Mouse (Mus musculus) embryonic facial prominence, embryonic 14.5 days (tissue): ENCODE data around the gene Olfr1029. TPM values are rescaled to one million over a fixed set of nuclear protein-coding genes. Genes with fewer than 3 reads are reported as not detected.
"Not testable (repeated sequence)": the region's sequence is repeated elsewhere in the genome, so short reads cannot be mapped to it uniquely, and the experiment has no call there.

Experiments
- ATAC-seq: fragments of 200-750 bp; cut with Nextera tagmentation; 2 replicates; pipeline ENCODE4 v1.8.0; 2017; ENCODE audit warnings: low read depth, moderate number of reproducible peaks, moderate TSS enrichment
- DNase-seq: peaks from one replicate; pipeline ENCODE4 v3.0.0-alpha.2; 2015; ENCODE audit warnings: low spot score
- H3K27ac ChIP-seq: fragments of 300-500 bp; sonication (generic); replicated peaks from 2 replicates; pipeline ENCODE4 v1.5.1; 2014; ENCODE audit warnings: low read depth, mild to moderate bottlenecking, low read length, moderate library complexity
- H3K27me3 ChIP-seq: fragments of 300-500 bp; sonication (generic); replicated peaks from 2 replicates; pipeline ENCODE4 v1.6.1; 2014; ENCODE audit warnings: low read length; ENCODE audit not compliant: control insufficient read depth, insufficient read depth
- H3K36me3 ChIP-seq: fragments of 300-500 bp; sonication (generic); 2 replicates; pipeline ENCODE4 v1.6.1; 2014; ENCODE audit warnings: low read length, mixed read lengths; ENCODE audit not compliant: control insufficient read depth, insufficient read depth
- H3K4me1 ChIP-seq: fragments of 300-500 bp; sonication (generic); 2 replicates; pipeline ENCODE4 v1.6.1; 2014; ENCODE audit warnings: antibody characterized with exemption, low read length; ENCODE audit not compliant: control insufficient read depth, insufficient read depth
- H3K4me2 ChIP-seq: fragments of 300-500 bp; sonication (generic); 2 replicates; pipeline ENCODE4 v1.6.1; 2014; ENCODE audit warnings: low read depth, mild to moderate bottlenecking, low read length, moderate library complexity, mixed read lengths
- H3K4me3 ChIP-seq: fragments of 300-500 bp; sonication (generic); 2 replicates; pipeline ENCODE4 v1.5.1; 2014; ENCODE audit warnings: low read depth, mild to moderate bottlenecking, low read length
- H3K9ac ChIP-seq: fragments of 300-500 bp; sonication (generic); 2 replicates; pipeline ENCODE4 v1.6.1; 2014; ENCODE audit warnings: low read depth, mild to moderate bottlenecking, low read length, moderate library complexity, mixed read lengths
- H3K9me3 ChIP-seq: fragments of 300-500 bp; sonication (generic); 2 replicates; pipeline ENCODE4 v1.6.1; 2016; ENCODE audit warnings: low read length; ENCODE audit not compliant: control insufficient read depth
- WGBS: fragments of 180-500 bp; shearing (Covaris S2); extraction: QIAGEN DNeasy Blood & Tissue Kit; methylation state at CpG from one replicate; pipeline ENCODE4 v1.1.7; 2014; 5-methylcytosine and 5-hydroxymethylcytosine counted together
- polyA plus RNA-seq: library from polyadenylated mRNA; unstranded; fragments of >200 nt; fragmentation: Nextera tagmentation; extraction: Ambion mirVana; gene quantifications from 2 replicates; pipeline ENCODE4 v1.2.1, GENCODE M21; 2014

The Olfr1029 gene
- polyA plus RNA-seq = not detected in 2 replicates

DNA sequence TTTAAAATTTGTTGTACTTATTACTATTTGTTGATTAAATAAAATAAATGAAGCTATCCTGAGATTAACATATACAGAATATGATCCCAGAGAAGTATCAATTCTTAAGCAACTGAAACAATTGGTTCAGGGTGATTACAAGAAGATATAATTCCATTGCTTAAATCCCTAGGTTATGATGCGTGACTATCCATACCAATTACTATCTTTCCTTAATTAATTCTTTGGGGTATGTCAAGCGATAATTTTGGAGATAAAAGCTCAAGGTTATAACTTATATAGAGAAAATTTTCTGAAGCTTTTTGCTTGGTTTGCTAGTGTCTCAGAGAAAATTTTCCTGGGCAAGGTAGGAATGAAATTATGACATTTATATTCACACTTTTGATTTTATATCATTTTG, at the start of gene Olfr1029:
Gene Olfr1029 (plus strand): TSS at position 301 of the 400 bp plus-strand sequence.
- no peak within 1 kb of the TSS for H3K9ac ChIP-seq

DNA sequence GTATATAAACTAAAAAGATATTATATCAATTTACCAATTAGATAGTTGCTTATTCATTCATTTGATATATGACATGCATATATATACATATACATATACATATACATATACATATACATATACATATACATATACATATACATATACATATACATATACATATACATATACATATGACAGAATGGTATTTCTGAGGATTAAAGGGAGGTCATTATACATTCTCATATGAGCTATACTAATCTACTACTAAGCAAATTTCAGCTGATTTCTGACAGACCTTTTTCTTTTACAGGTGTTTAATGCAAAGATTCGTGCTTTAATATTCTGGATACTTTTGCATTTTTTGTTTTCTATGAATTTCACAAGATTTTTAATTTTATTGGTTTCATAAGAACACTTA, 23.6 kb upstream of the Olfr1029 start, which contains the start of gene Olfr1028:
Gene Olfr1028 (plus strand): TSS at position 301 of the 400 bp plus-strand sequence.
- Histone ChIP-seq H3K9ac (no peak within 1 kb of the TSS), H3K27me3 (no peaks in the 10 kb centered on the region), H3K9me3 (no peaks in the 10 kb centered on the region), H3K4me3 (no peak within 1 kb of the TSS), H3K27ac (no peak within 1 kb of the TSS), H3K4me1 (no peaks in the 10 kb centered on the region), H3K4me2 (no peak within 1 kb of the TSS), H3K36me3 (no peaks in the 10 kb centered on the region)
- WGBS = 80% methylated on average over 1 of the region's 1 CpGs
- DNase-seq = no peak
- ATAC-seq = no peak

More for the DNA sequence above, at the start of gene Olfr1029:
- no peak within 1 kb of the TSS for H3K4me3 ChIP-seq
- no peak within 1 kb of the TSS for H3K27ac ChIP-seq
- ATAC-seq (no peak), DNase-seq (no peak)
- H3K4me2 ChIP-seq = no peak within 1 kb of the TSS
- no peaks in the 10 kb centered on the region for H3K27me3 ChIP-seq
- H3K9me3 ChIP-seq = no peaks in the 10 kb centered on the region
- H3K36me3 ChIP-seq = no peaks in the 10 kb centered on the region
- 83% methylated on average over 2 of the region's 2 CpGs for WGBS
- no peaks in the 10 kb centered on the region for H3K4me1 ChIP-seq

DNA sequence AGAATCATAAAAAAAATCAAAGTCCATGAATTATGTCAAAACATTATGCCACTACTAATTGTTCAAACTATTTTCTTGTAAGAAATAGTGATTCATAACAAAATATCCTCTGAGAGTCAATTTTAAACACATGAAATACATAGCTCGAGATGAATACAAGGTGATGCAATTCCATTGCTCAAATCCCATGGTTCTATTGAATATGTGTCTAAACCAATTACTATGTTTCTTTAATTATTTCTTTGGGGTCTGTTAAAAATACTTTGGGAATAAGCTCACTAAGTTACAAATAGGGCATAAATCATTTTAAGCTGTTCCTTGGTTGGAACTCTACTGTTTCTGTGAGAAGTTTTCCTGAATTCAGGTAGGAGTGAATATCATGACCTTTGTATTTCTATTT, 5.3 kb downstream of the Olfr1029 start, which contains the start of gene Olfr1030:
Gene Olfr1030 (plus strand): TSS at position 301 of the 400 bp plus-strand sequence.
- H3K4me2 ChIP-seq = no peak within 1 kb of the TSS
- ATAC-seq (no peak), DNase-seq (no peak)
- no peak within 1 kb of the TSS for H3K9ac ChIP-seq
- no peaks in the 10 kb centered on the region for H3K27me3 ChIP-seq
- no peaks in the 10 kb centered on the region for H3K4me1 ChIP-seq
- no peak within 1 kb of the TSS for H3K4me3 ChIP-seq
- H3K27ac ChIP-seq = no peak within 1 kb of the TSS
- no peaks in the 10 kb centered on the region for H3K9me3 ChIP-seq
- 61% methylated on average over 1 of the region's 1 CpGs for WGBS
- no peaks in the 10 kb centered on the region for H3K36me3 ChIP-seq

DNA sequence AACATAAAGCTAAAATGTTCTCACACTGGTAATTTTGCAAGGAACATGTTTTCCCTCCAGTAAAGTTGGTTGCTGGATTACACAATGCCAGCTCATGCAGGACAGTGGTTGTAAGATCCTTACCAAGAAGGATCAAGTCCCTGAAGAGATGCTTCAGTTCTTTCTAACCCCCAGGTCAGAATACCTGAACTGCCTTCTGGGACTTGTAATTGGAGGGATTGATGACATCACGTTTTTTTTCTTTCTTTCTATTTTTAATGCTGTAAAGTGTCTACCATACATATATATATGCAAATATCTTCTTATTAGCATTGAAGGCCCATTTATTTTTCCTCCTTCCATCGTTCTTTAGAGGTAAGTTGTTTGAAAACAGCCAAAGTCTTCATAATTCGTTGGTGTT, 16.3 kb downstream of the Olfr1029 start, which contains the start of gene Olfr1031:
Gene Olfr1031 (plus strand): TSS at position 301 of the 400 bp plus-strand sequence.
- 50% methylated on average over 3 of the region's 3 CpGs for WGBS
- H3K4me3 ChIP-seq = no peak within 1 kb of the TSS
- H3K36me3 ChIP-seq = no peaks in the 10 kb centered on the region
- no peak within 1 kb of the TSS for H3K9ac ChIP-seq
- no peaks in the 10 kb centered on the region for H3K27me3 ChIP-seq
- no peak for DNase-seq
- no peak within 1 kb of the TSS for H3K27ac ChIP-seq
- H3K4me1 ChIP-seq = no peaks in the 10 kb centered on the region
- H3K9me3 ChIP-seq = no peaks in the 10 kb centered on the region
- no peak within 1 kb of the TSS for H3K4me2 ChIP-seq
- no peak for ATAC-seq

DNA sequence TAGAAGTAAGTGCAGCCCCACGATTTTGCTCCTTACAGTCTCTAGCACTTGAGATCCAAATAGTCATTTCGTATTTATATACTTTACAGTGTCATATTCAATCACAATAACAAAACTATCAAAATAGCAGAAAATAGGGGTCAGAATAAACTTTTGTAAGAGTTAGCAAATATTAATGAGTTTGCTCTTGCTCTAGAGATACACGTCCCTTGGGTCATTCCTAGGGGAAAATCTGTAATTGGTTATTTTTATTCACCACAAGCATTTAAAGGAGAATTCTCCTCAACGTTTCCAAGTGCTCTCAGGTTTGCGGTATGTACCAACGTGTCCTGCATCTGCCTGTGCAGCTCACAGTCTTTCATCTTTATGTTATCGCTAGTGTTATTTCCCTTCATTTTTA, 31.5 kb downstream of the Olfr1029 start, which contains the start of gene Olfr1032:
Gene Olfr1032 (plus strand): TSS at position 301 of the 400 bp plus-strand sequence.
- no peaks in the 10 kb centered on the region for H3K27me3 ChIP-seq
- H3K9me3 ChIP-seq = no peaks in the 10 kb centered on the region
- H3K27ac ChIP-seq = no peak within 1 kb of the TSS
- no peak within 1 kb of the TSS for H3K4me2 ChIP-seq
- no peak within 1 kb of the TSS for H3K9ac ChIP-seq
- no peaks in the 10 kb centered on the region for H3K36me3 ChIP-seq
- H3K4me1 ChIP-seq = no peaks in the 10 kb centered on the region
- ATAC-seq = no peak
- H3K4me3 ChIP-seq = no peak within 1 kb of the TSS
- DNase-seq = no peak
- WGBS = 75% methylated on average over 7 of the region's 7 CpGs

DNA sequence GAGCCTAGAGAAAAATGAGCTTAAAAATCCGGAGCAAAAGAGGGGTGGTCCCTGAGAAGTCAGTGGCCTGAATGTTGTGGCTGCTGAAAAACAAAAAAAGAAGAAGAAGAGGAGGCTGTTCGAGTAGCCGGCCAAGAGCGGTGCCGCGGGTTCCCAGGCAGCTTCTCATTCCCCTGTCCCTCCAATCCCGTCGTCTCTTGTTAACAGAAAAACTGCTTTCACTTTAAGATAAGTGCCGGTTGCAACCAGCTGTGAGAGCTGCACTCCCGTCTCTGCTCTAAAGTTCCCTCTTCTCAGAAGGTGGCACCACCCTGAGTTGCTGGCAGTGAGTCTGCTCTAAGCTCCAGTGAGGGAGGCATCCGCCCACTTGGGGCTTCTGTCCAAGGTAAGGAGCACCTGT, 46.7 kb downstream of the Olfr1029 start, which contains the start of gene Olfr1033:
Gene Olfr1033 (plus strand): TSS at position 228 of the 400 bp plus-strand sequence.
- not testable (repeated sequence) for H3K27me3 ChIP-seq, H3K36me3 ChIP-seq, H3K9me3 ChIP-seq, ATAC-seq, H3K27ac ChIP-seq, H3K4me1 ChIP-seq
- DNase-seq = peak; percentile 66
- Histone ChIP-seq H3K4me3 (peak within 1 kb of the TSS; percentile 35), H3K4me2 (peak within 1 kb of the TSS; percentile 48), H3K9ac (peak within 1 kb of the TSS; percentile 51)
- WGBS = 2% methylated on average over 10 of the region's 11 CpGs

DNA sequence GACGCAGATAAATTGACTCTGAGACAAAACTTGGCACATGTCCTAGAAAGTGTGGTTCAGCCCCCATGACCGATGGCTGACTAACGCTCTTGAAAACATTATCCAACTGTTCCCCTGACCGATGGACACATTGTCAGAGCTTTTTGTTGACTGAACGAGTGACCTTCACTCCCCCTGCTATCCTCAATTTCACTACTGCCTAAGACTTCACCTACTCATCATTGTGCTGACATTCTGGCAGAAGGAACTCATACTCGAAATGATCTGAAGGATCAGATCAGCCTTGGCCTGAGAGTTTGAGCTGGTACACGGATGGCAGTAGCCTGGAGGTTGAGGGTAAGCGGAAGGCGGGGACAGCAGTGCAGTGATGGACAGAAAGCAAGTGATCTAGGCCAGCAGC, 47.8 kb downstream of the Olfr1029 start:
- H3K9ac ChIP-seq, H3K27me3 ChIP-seq, H3K4me1 ChIP-seq, ATAC-seq, H3K4me3 ChIP-seq, H3K9me3 ChIP-seq, H3K27ac ChIP-seq, H3K4me2 ChIP-seq, H3K36me3 ChIP-seq, DNase-seq: not testable (repeated sequence)
- 73% methylated on average over 3 of the region's 9 CpGs for WGBS

Other genes starting within 250 kb of the Olfr1029 start
- 0.18 TPM in 1 of 2 replicates, not detected in the other for gene Olfr1012, start 211.1 kb upstream of the Olfr1029 start, polyA plus RNA-seq
- gene Olfr1013, start 206.8 kb upstream of the Olfr1029 start, polyA plus RNA-seq = not detected in 2 replicates
- 0.10 TPM in 1 of 2 replicates, not detected in the other for gene Olfr1014, start 201.2 kb upstream of the Olfr1029 start, polyA plus RNA-seq
- 0.17 and 0.22 TPM in 2 replicates for gene Olfr1015, start 191.9 kb upstream of the Olfr1029 start, polyA plus RNA-seq
- gene Olfr1016, start 171.4 kb upstream of the Olfr1029 start, polyA plus RNA-seq = 0.13 and 0.22 TPM in 2 replicates
- gene Olfr1018, start 155.4 kb upstream of the Olfr1029 start, polyA plus RNA-seq = not detected in 2 replicates
- not detected in 2 replicates for gene Olfr1019, start 128.4 kb upstream of the Olfr1029 start, polyA plus RNA-seq
- not detected in 2 replicates for gene Olfr1020, start 126.9 kb upstream of the Olfr1029 start, polyA plus RNA-seq
- gene Olfr1022, start 105.3 kb upstream of the Olfr1029 start, polyA plus RNA-seq = not detected in 2 replicates
- not detected in 2 replicates for gene Olfr1023, start 88.3 kb upstream of the Olfr1029 start, polyA plus RNA-seq
- gene Olfr1024, start 68.8 kb upstream of the Olfr1029 start, polyA plus RNA-seq = not detected in 2 replicates
- 0.14 and 0.50 TPM in 2 replicates for gene Olfr1025-ps1, start 58.7 kb upstream of the Olfr1029 start, polyA plus RNA-seq
- 0.13 TPM in 1 of 2 replicates, not detected in the other for gene Olfr1026, start 52.3 kb upstream of the Olfr1029 start, polyA plus RNA-seq
- not detected in 2 replicates for gene Olfr1028, start 23.5 kb upstream of the Olfr1029 start, polyA plus RNA-seq
- 0.07 TPM in 1 of 2 replicates, not detected in the other for gene Olfr1030, start 5.4 kb downstream of the Olfr1029 start, polyA plus RNA-seq
- gene Olfr1031, start 16.4 kb downstream of the Olfr1029 start, polyA plus RNA-seq = 0.22 TPM in 1 of 2 replicates, not detected in the other
- gene Olfr1032, start 31.6 kb downstream of the Olfr1029 start, polyA plus RNA-seq = not detected in 2 replicates
- 1.6 and 2.2 TPM in 2 replicates for gene Olfr1033, start 46.7 kb downstream of the Olfr1029 start, polyA plus RNA-seq
- gene Olfr1034, start 72.0 kb downstream of the Olfr1029 start, polyA plus RNA-seq = 0.04 TPM in 2 replicates
- not detected in 2 replicates for gene Olfr1036, start 100.1 kb downstream of the Olfr1029 start, polyA plus RNA-seq
- gene Olfr1037, start 113.5 kb downstream of the Olfr1029 start, polyA plus RNA-seq = not detected in 2 replicates
- gene Olfr1039, start 162.0 kb downstream of the Olfr1029 start, polyA plus RNA-seq = not detected in 2 replicates
- gene Olfr1040, start 172.8 kb downstream of the Olfr1029 start, polyA plus RNA-seq = not detected in 2 replicates
- gene Olfr1042, start 187.9 kb downstream of the Olfr1029 start, polyA plus RNA-seq = not detected in 2 replicates
- gene Olfr1043, start 193.6 kb downstream of the Olfr1029 start, polyA plus RNA-seq = not detected in 2 replicates
- 0.09 TPM in 1 of 2 replicates, not detected in the other for gene Olfr1044, start 203.9 kb downstream of the Olfr1029 start, polyA plus RNA-seq
- gene Olfr52, start 211.8 kb downstream of the Olfr1029 start, polyA plus RNA-seq = not detected in 2 replicates
- not detected in 2 replicates for gene Olfr1045, start 229.1 kb downstream of the Olfr1029 start, polyA plus RNA-seq
- not detected in 2 replicates for gene Olfr1046, start 245.4 kb downstream of the Olfr1029 start, polyA plus RNA-seq